Mouse (Mus musculus): ENCODE data around the gene Slc25a20. TPM values are rescaled to one million over a fixed set of nuclear protein-coding genes. Genes with fewer than 3 reads are reported as not detected.

Gene Slc25a20
- polyA plus RNA-seq, 1 experiment from 2014 or later, result 41.4 TPM

DNA sequence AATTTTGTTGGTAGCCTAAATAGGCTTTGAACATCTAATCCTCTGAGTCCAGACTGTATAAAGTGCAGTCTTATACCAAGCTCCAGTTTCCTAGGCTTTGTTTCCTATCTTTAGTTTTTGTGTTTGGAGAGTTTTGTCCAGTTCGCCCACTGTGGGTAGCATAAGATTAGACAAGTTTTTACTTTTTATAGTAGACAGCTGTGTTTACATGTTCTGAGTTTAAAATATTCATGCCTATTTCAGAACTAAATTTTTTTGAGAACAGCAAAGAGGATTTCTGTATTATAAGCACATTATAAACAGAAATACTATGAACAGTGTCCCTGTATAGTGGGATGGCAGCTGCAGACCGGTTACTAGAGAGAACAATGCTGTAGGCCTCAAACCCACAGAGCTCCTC lies 45.3 kb downstream of the Slc25a20 start:
- Histone ChIP-seq H3K4me2 (replicated peaks) (no peak overlapping the region), H3K27me3 (no peaks in the 10 kb centered on the region), H3K4me3 (no peak overlapping the region), H3K9me3 (replicated peaks) (no peaks in the 10 kb centered on the region), H3K4me1 (peaks cover 12% of the 10 kb centered on the region), H3K9ac (no peak overlapping the region), H3K27ac (no peak overlapping the region), H3K36me3 (no peaks in the 10 kb centered on the region)
- 95% methylated on average over 2 of the region's 2 CpGs for WGBS
- ATAC-seq (ENCODE audit: low FRiP score), result no peak

DNA sequence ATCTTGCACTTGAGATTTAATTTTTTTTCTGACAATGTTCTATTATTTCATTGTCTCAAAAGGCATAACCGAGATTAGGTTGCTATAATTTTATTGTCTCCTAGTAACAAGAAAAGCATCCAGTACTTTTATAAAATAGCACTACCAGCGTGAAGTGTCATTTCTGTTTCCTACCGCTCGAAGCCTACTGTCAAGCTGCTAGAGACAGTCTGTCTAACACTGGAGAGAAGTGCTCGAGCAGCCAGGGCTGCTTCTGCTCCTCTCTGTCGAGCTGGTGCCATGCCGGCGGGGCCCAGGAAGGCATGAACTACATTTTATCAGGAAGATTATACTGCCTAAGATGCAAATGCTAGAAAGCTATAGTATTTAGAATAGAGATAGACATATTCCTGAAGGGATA lies 46.9 kb downstream of the Slc25a20 start:
- H3K9me3 ChIP-seq (replicated peaks), result no peaks in the 10 kb centered on the region
- no peaks in the 10 kb centered on the region for H3K36me3 ChIP-seq
- H3K4me2 ChIP-seq (replicated peaks), result no peak overlapping the region
- H3K4me3 ChIP-seq, result no peak overlapping the region
- WGBS, result 93% methylated on average over 8 of the region's 8 CpGs
- H3K9ac ChIP-seq, result no peak overlapping the region
- H3K27me3 ChIP-seq, result no peaks in the 10 kb centered on the region
- H3K4me1 ChIP-seq, result peaks cover 6% of the 10 kb centered on the region
- ATAC-seq (ENCODE audit: low FRiP score), result no peak
- H3K27ac ChIP-seq, result no peak overlapping the region

DNA sequence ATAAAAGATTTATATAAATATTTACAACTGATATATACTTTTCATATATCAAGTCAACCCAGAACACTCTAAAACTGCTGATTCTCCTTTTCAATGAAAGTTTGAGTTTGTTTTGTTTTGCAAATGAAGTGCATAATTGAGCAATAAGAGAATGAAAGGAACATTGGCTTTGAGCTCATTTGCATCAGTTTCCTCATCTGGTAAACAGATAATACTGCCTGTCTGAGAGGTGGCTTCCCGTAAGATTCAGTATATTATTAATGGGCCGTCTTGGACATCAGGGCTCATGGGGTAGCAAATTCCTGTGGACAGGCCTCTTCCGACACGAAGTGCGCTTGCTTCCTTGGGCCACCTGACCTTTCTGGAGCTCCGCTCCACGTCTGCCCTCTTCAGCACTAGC lies 48.9 kb downstream of the Slc25a20 start:
- Histone ChIP-seq H3K4me2 (replicated peaks) (no peak overlapping the region), H3K36me3 (no peaks in the 10 kb centered on the region), H3K27me3 (no peaks in the 10 kb centered on the region), H3K27ac (no peak overlapping the region), H3K9ac (no peak overlapping the region), H3K4me3 (no peak overlapping the region), H3K9me3 (replicated peaks) (no peaks in the 10 kb centered on the region), H3K4me1 (no peaks in the 10 kb centered on the region)
- ATAC-seq (ENCODE audit: low FRiP score), result no peak
- WGBS, result 79% methylated on average over 7 of the region's 7 CpGs

DNA sequence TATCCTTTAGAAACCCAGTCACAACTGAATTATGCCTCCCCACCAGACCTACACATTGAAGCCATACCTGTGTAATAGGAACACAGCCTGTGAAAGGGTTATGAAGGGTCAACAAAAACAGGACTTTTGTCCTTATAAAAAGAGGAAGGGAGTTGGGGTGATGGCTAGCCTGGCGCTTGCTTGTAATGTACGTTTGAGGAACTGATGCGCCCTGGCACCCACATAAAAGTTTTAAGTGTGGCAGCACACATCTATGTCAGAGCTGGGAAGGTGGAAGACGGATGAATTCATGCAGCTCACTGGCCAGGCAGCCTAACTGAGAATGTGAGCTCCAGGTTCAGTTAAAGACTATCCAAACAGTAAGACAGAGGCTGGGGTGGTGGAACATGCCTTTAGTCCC lies 54.3 kb downstream of the Slc25a20 start:
- ATAC-seq (ENCODE audit: low FRiP score), result no peak
- Histone ChIP-seq H3K4me3 (no peak overlapping the region), H3K27me3 (no peaks in the 10 kb centered on the region), H3K4me2 (replicated peaks) (no peak overlapping the region), H3K27ac (no peak overlapping the region), H3K36me3 (peaks cover 15% of the 10 kb centered on the region), H3K4me1 (no peaks in the 10 kb centered on the region), H3K9me3 (replicated peaks) (no peaks in the 10 kb centered on the region), H3K9ac (no peak overlapping the region)
- WGBS, result 87% methylated on average over 4 of the region's 4 CpGs

DNA sequence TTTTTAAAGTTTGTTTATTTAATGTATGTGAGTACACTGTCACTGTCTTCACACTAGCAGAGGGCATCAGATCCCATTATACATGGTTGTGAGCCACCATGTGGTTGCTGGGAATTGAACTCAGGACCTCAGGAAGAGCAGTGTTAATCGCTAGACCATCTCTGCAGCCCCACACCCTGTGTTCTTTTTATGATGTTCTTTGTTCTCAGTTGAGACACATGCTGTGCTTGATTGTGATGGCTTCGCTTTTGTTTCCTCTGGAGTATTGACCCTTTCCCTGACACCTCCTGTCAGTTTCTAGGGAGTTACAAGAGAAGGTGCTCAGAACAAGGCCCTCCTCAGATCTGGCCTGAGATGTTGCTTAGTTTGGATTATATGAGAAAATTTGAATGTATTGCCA lies 61.9 kb downstream of the Slc25a20 start:
- H3K4me1 ChIP-seq, result no peaks in the 10 kb centered on the region
- no peak for ATAC-seq (ENCODE audit: low FRiP score)
- no peak overlapping the region for H3K4me3 ChIP-seq
- H3K9me3 ChIP-seq (replicated peaks), result no peaks in the 10 kb centered on the region
- no peak overlapping the region for H3K4me2 ChIP-seq (replicated peaks)
- 21% methylated on average over 2 of the region's 2 CpGs for WGBS
- no peak overlapping the region for H3K9ac ChIP-seq
- peaks cover 9% of the 10 kb centered on the region for H3K36me3 ChIP-seq
- no peaks in the 10 kb centered on the region for H3K27me3 ChIP-seq
- H3K27ac ChIP-seq, result no peak overlapping the region

DNA sequence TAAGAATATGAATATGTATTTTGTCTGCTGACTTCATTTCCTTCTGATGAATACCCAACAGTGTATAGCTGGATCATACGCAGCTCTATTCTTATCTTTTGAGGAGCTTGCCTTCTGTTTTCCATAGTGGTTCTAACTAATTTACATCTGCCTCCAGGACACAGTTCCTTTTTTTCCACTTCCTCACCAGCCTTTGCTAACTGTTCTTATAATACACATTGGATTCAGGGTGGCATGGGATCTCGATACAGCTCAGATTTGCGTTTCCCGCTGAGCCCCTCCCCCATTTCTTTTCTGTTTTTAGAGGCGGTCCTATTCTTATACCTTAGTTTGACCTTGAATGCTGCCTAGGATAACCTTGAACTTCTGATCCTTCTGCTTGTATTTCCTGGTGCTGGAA lies 64.2 kb downstream of the Slc25a20 start:
- Histone ChIP-seq H3K36me3 (peaks cover 3% of the 10 kb centered on the region; the same call in 1 of the 2 replicates), H3K27me3 (no peaks in the 10 kb centered on the region), H3K4me3 (no peak overlapping the region), H3K27ac (no peak overlapping the region), H3K9me3 (replicated peaks) (no peaks in the 10 kb centered on the region), H3K4me2 (replicated peaks) (no peak overlapping the region), H3K9ac (no peak overlapping the region), H3K4me1 (no peaks in the 10 kb centered on the region)
- WGBS, result 92% methylated on average over 5 of the region's 5 CpGs
- no peak for ATAC-seq (ENCODE audit: low FRiP score)

DNA sequence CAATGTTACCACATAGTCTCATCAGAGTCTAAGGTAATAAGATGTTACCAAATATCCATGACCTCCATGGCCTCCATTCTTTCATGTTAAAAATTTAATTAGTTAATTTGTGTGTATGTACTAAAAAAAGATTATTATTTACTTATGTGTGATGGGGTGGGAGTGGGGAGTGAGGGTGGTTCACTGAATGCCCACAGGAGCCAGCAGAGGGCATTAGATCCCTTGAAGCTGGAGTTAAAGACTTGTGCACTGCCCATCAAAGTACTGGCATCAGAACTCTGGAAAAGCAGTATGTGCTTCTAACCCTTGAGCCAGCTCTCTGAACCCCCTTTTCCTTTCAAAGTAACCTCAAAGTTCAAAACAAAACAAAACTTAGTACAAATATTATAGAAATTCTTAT lies 67.2 kb downstream of the Slc25a20 start:
- no peak overlapping the region for H3K27ac ChIP-seq
- no peak for ATAC-seq (ENCODE audit: low FRiP score)
- peaks cover 9% of the 10 kb centered on the region for H3K36me3 ChIP-seq
- no peaks in the 10 kb centered on the region for H3K9me3 ChIP-seq (replicated peaks)
- no peak overlapping the region for H3K4me2 ChIP-seq (replicated peaks)
- H3K9ac ChIP-seq, result no peak overlapping the region
- no peak overlapping the region for H3K4me3 ChIP-seq
- H3K4me1 ChIP-seq, result no peaks in the 10 kb centered on the region
- no peaks in the 10 kb centered on the region for H3K27me3 ChIP-seq

DNA sequence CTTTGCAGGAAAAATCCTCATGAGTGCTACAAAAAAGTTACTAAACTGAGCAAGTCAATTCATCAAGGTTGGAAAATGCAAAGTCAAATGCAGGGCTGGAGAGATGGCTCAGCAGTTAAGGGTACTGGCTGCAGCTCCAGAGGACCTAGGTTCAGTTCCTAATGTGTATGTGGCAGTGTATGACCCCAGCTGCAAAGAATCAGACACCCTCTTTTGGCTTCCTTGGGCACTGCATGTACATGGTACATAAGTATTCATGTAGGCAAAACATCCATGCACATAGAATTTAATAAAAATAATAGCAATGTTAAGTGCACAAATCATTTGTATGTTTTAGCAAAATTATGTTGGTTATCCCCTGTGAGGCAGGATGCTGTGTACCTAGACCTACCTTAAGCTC lies 70.6 kb downstream of the Slc25a20 start:
- H3K4me3 ChIP-seq, result no peak overlapping the region
- H3K4me2 ChIP-seq (replicated peaks), result no peak overlapping the region
- no peaks in the 10 kb centered on the region for H3K27me3 ChIP-seq
- H3K9me3 ChIP-seq (replicated peaks), result no peaks in the 10 kb centered on the region
- no peak for ATAC-seq (ENCODE audit: low FRiP score)
- H3K27ac ChIP-seq, result no peak overlapping the region
- no peaks in the 10 kb centered on the region for H3K4me1 ChIP-seq
- H3K36me3 ChIP-seq, result peaks cover 24% of the 10 kb centered on the region
- no peak overlapping the region for H3K9ac ChIP-seq

Small RNAs within 50 kb of the gene (microRNA-seq; reads per million reads assigned to microRNA genes)
- not detected for gene Gm26298

Other genes with a start within 250 kb of the Slc25a20 start
- 1.2 and 1.3 TPM in 2 replicates for gene Ccdc36, start 233.6 kb upstream of the Slc25a20 start, polyA plus RNA-seq (2016; fragmentation: Nextera tagmentation; extraction: Ambion mirVana)
- gene BC048562, start 225.6 kb upstream of the Slc25a20 start, polyA plus RNA-seq (2016; fragmentation: Nextera tagmentation; extraction: Ambion mirVana), result not detected in 2 replicates
- 47.2 and 49.7 TPM in 2 replicates for gene Ccdc71, start 201.6 kb upstream of the Slc25a20 start, polyA plus RNA-seq (2016; fragmentation: Nextera tagmentation; extraction: Ambion mirVana)
- gene Klhdc8b, start 200.5 kb upstream of the Slc25a20 start, polyA plus RNA-seq (2016; fragmentation: Nextera tagmentation; extraction: Ambion mirVana), result 57.7 and 57.9 TPM in 2 replicates
- gene Lamb2, start 182.4 kb upstream of the Slc25a20 start, polyA plus RNA-seq (2016; fragmentation: Nextera tagmentation; extraction: Ambion mirVana), result 44.1 and 44.8 TPM in 2 replicates
- 107 and 112 TPM in 2 replicates for gene Usp19, start 171.5 kb upstream of the Slc25a20 start, polyA plus RNA-seq (2016; fragmentation: Nextera tagmentation; extraction: Ambion mirVana)
- gene Qars, start 154.4 kb upstream of the Slc25a20 start, polyA plus RNA-seq (2016; fragmentation: Nextera tagmentation; extraction: Ambion mirVana), result 82.9 and 94.0 TPM in 2 replicates
- 162 and 171 TPM in 2 replicates for gene Qrich1, start 145.3 kb upstream of the Slc25a20 start, polyA plus RNA-seq (2016; fragmentation: Nextera tagmentation; extraction: Ambion mirVana)
- 128 and 131 TPM in 2 replicates for gene Impdh2, start 101.8 kb upstream of the Slc25a20 start, polyA plus RNA-seq (2016; fragmentation: Nextera tagmentation; extraction: Ambion mirVana)
- gene Ndufaf3, start 94.7 kb upstream of the Slc25a20 start, polyA plus RNA-seq (2016; fragmentation: Nextera tagmentation; extraction: Ambion mirVana), result 53.4 and 57.0 TPM in 2 replicates
- 232 and 248 TPM in 2 replicates for gene Dalrd3, start 92.2 kb upstream of the Slc25a20 start, polyA plus RNA-seq (2016; fragmentation: Nextera tagmentation; extraction: Ambion mirVana)
- 290 and 293 TPM in 2 replicates for gene Wdr6, start 83.3 kb upstream of the Slc25a20 start, polyA plus RNA-seq (2016; fragmentation: Nextera tagmentation; extraction: Ambion mirVana)
- 19.0 and 19.9 TPM in 2 replicates for gene P4htm, start 64.4 kb upstream of the Slc25a20 start, polyA plus RNA-seq (2016; fragmentation: Nextera tagmentation; extraction: Ambion mirVana)
- gene Arih2, start 12.7 kb upstream of the Slc25a20 start, polyA plus RNA-seq (2016; fragmentation: Nextera tagmentation; extraction: Ambion mirVana), result 50.4 and 54.8 TPM in 2 replicates
- gene Prkar2a, start 27.2 kb downstream of the Slc25a20 start, polyA plus RNA-seq (2016; fragmentation: Nextera tagmentation; extraction: Ambion mirVana), result 59.3 and 63.8 TPM in 2 replicates
- 140 and 154 TPM in 2 replicates for gene Ip6k2, start 121.7 kb downstream of the Slc25a20 start, polyA plus RNA-seq (2016; fragmentation: Nextera tagmentation; extraction: Ambion mirVana)
- gene Nckipsd, start 146.3 kb downstream of the Slc25a20 start, polyA plus RNA-seq (2016; fragmentation: Nextera tagmentation; extraction: Ambion mirVana), result 20.2 and 23.3 TPM in 2 replicates
- gene Celsr3, start 164.2 kb downstream of the Slc25a20 start, polyA plus RNA-seq (2016; fragmentation: Nextera tagmentation; extraction: Ambion mirVana), result 11.9 TPM in 2 replicates
- gene Slc26a6, start 191.2 kb downstream of the Slc25a20 start, polyA plus RNA-seq (2016; fragmentation: Nextera tagmentation; extraction: Ambion mirVana), result 12.7 and 16.5 TPM in 2 replicates